Mouse (Mus musculus): Measurements from ENCODE around the gene Mtmr1.

Gene Mtmr1

GRCm38 (mm10) chrX:71442916-71443315 is 78.4 kb downstream of the Mtmr1 start:
- peak; percentile 76 for DNase-seq (ENCODE audit: low read depth)

- DNase-seq (ENCODE audit: low read depth), result no peak
Measured at GRCm38 (mm10) chrX:71456078-71456737, 91.6 kb downstream of the Mtmr1 start.

GRCm38 (mm10) chrX:71464138-71464826 is 99.7 kb downstream of the Mtmr1 start:
- DNase-seq (ENCODE audit: low read depth), result no peak

GRCm38 (mm10) chrX:71465417-71465816 is 100.9 kb downstream of the Mtmr1 start:
- DNase-seq (ENCODE audit: low read depth), result no peak

- DNase-seq (ENCODE audit: low read depth), result no peak
Measured at GRCm38 (mm10) chrX:71467491-71467890, 102.9 kb downstream of the Mtmr1 start.
